Mouse (Mus musculus): Measurements from ENCODE around the gene Cilp. TPM values are rescaled to one million over a fixed set of nuclear protein-coding genes. Genes with fewer than 3 reads are reported as not detected.

The Cilp gene
- polyA plus RNA-seq, 1 experiment from 2014 or later: not detected

DNA sequence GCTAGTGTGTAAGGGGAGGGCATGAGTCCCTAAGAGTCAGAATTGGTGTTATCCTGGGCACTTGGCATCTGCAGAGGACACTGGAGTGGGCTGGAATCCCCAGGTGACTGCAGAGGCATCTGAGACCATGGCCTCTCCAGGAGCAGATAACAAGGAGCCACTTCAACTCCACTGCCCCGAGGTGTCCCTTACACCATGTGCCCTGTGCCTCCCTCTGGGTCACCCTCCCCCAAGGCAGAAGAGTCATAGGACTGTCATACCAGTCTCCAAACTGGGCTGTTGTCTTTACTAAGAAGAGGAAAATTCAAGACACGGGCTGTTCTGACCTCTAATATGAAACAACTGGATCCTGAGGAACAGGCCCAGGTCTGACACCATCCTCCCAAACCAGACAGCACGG, 30.2 kb upstream of the Cilp start:
- ChIA-PET CTCF (interaction anchor here (1.6 kb wide), 1 partner anchor 33 kb away, joined by 3 read pairs; no protein-coding TSS in a partner anchor), POLR2A (interaction anchor here (1.7 kb wide), 1 partner anchor 15 kb away, joined by 8 read pairs; no protein-coding TSS in a partner anchor)
- ATAC-seq: no peak
- H3K27me3 ChIP-seq: no peaks in the 10 kb centered on the region
- DNase-seq (ENCODE audit: low read depth, low spot score): no peak
- in situ Hi-C loops (cut with MboI; ENCODE audit: low pct_unique_long_range_greater_than_20kb): loop anchor here (5.0 kb wide), 1 partner anchor 43 kb away; no protein-coding TSS in a partner anchor
- no peak for TF ChIP-seq CTCF (IDR thresholded peaks at IDR 0.05)

DNA sequence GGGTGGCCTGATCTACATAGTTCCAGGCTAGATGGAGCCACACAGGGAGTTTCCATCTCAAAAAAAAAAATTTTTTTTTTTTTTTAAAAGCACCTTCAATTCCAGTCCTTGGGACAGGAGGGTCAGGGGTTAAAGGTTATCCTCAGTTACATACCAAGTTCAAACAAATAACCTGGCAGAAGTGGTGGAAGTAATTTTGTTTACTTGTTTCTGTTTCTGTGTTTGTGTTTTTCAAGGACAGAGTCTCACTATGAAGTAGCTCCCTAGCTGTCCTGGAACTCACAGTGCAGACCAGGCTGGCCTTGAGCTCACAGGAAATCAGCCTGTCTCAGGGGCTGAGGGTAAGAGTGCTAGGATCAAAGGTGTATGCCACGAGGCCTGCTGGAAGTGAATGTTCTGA, 29.4 kb upstream of the Cilp start:
- in situ Hi-C loops (cut with MboI; ENCODE audit: low pct_unique_long_range_greater_than_20kb): loop anchor here (5.0 kb wide), 1 partner anchor 42 kb away; no protein-coding TSS in a partner anchor
- ChIA-PET CTCF (interaction anchor here (1.6 kb wide), 1 partner anchor 32 kb away, joined by 3 read pairs; no protein-coding TSS in a partner anchor), POLR2A (interaction anchor here (1.7 kb wide), 1 partner anchor 15 kb away, joined by 8 read pairs; no protein-coding TSS in a partner anchor)
- DNase-seq (ENCODE audit: low read depth, low spot score) (no peak), ATAC-seq (no peak)
- H3K27me3 ChIP-seq: no peaks in the 10 kb centered on the region
- TF ChIP-seq CTCF (IDR thresholded peaks at IDR 0.05): no peak

DNA sequence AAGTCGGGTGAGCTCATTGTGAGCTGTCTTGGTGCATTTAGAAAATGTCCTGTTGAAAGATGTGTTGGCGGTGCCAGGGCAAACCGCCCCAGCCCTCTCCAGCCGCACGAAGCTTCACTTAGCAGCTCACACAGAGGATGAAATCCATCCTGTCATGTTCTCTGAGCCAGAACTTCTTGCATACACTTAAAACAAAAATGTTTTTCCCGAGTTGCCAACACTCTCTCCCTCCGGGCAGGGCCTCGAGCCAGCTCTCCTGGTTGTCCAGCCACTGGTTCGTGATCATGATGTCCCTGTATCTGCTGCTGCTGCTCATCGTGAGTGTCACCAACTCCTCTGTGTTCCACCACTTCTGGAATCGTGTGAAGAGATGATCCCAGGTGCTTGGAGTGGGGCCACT, 27.4 kb upstream of the Cilp start:
- TF ChIP-seq CTCF (IDR thresholded peaks at IDR 0.05): no peak
- in situ Hi-C loops (cut with MboI; ENCODE audit: low pct_unique_long_range_greater_than_20kb): loop anchor here (5.0 kb wide), 1 partner anchor 40 kb away; no protein-coding TSS in a partner anchor
- DNase-seq (ENCODE audit: low read depth, low spot score) (no peak), ATAC-seq (no peak)
- no peaks in the 10 kb centered on the region for H3K27me3 ChIP-seq
- CTCF ChIA-PET: interaction anchor here (1.2 to 1.4 kb wide), 2 partner anchors 11 to 22 kb away, joined by 5 read pairs; no protein-coding TSS in a partner anchor
- POLR2A ChIA-PET: no interaction called here

DNA sequence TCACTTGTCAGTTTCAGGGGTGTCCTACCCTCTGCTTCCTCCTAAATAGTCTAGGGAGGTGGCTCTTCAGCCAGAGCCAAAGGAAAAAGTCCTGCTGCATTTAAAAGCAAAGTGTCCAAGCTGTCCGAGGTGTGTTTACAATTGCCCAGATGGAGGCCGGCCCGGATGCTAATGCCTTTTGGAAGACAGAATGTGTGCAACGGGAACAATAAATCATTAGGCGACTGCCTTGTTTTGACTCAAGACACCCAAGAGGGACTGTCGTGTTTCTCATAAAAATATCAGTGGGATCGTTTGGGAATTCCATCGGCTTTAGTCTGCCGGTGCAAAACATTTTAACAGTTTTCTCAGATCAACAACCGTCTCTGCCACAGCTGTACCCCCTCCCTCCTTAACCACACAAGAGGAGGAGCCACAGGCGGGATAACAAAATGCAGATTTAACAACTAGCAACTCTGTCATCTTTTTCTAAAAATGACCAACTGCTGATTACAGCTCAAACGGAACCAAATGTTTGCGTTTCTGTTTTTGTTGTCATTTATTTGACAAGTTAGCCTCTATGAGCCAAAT, 26.7 kb upstream of the Cilp start:
- no peak for DNase-seq (ENCODE audit: low read depth, low spot score)
- no peak for ATAC-seq
- no peaks in the 10 kb centered on the region for H3K27me3 ChIP-seq
- in situ Hi-C loops (cut with MboI; ENCODE audit: low pct_unique_long_range_greater_than_20kb): loop anchor here (5.0 kb wide), 1 partner anchor 39 kb away; no protein-coding TSS in a partner anchor
- ChIA-PET POLR2A (no interaction called here), CTCF (no interaction called here)
- no peak for TF ChIP-seq CTCF (IDR thresholded peaks at IDR 0.05)

DNA sequence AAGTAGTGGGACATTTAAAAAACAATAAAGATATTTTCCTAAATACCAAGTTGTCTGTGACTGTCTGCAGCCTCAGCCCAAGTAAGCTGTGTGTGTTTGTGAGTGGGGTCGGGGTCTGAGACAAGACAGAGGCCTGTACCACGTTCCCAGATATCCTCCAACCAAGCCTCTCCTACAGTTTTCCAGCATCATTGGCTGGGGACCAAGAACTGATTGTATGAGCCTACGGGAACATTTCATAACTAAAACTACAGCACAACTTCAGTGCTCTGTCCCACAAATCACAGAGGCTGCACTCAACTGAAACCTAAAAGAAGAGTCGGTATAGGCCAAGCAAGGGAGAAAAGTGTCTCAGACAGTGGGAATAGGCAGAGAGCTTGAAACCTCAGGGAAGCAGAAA, 25.8 kb upstream of the Cilp start:
- DNase-seq (ENCODE audit: low read depth, low spot score) (no peak), ATAC-seq (no peak)
- no peak for TF ChIP-seq CTCF (IDR thresholded peaks at IDR 0.05)
- CTCF ChIA-PET: no interaction called here
- H3K27me3 ChIP-seq: no peaks in the 10 kb centered on the region
- in situ Hi-C loops (cut with MboI; ENCODE audit: low pct_unique_long_range_greater_than_20kb): loop anchor here (5.0 kb wide), 1 partner anchor 38 kb away; no protein-coding TSS in a partner anchor
- POLR2A ChIA-PET: no interaction called here

DNA sequence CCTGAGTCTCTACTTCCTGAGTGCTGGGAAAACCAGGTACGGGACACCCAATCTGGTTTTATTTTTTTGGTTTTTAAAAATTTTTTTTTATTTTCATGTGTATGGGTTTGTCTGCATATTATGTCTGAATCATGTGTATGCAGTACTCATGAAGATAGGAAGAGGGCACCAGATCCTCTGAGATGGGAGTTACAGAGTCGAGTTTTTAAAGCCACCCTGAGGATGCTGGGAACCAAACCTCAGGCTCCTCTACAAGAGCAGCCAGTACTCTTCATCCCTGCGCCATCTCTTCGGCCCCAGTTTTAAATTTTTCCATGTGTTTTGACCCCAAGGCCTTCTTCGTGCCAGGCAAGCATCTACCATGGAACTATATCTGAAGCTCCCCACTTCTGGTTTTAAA, 25.2 kb upstream of the Cilp start:
- DNase-seq (ENCODE audit: low read depth, low spot score): no peak
- no peaks in the 10 kb centered on the region for H3K27me3 ChIP-seq
- ChIA-PET POLR2A (no interaction called here), CTCF (no interaction called here)
- no peak for TF ChIP-seq CTCF (IDR thresholded peaks at IDR 0.05)
- in situ Hi-C loops (cut with MboI; ENCODE audit: low pct_unique_long_range_greater_than_20kb): loop anchor here (5.0 kb wide), 1 partner anchor 38 kb away; no protein-coding TSS in a partner anchor
- ATAC-seq: no peak

DNA sequence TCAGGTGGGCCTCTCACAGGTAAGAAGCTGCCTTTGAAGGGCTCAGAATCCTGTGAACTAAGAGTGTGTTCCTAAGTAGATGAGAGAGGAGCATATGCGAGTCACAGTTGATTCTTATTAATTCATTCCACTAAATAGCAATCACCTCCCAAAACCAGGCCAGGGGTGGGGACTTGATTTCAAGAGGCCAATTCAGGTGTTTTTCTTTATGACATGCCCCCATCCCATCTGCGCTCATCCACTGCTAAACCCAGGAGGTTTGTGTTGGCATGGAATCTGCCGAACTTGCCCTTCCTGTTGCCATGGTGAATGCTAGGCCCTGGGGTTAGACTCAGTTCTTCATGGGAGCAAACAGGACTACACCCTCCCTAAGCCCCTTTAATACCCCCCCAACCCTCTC, 24.4 kb upstream of the Cilp start:
- DNase-seq (ENCODE audit: low read depth, low spot score) (no peak), ATAC-seq (no peak)
- in situ Hi-C loops (cut with MboI; ENCODE audit: low pct_unique_long_range_greater_than_20kb): no loop called here
- POLR2A ChIA-PET: no interaction called here
- H3K27me3 ChIP-seq: no peaks in the 10 kb centered on the region
- CTCF ChIA-PET: no interaction called here
- no peak for TF ChIP-seq CTCF (IDR thresholded peaks at IDR 0.05)

DNA sequence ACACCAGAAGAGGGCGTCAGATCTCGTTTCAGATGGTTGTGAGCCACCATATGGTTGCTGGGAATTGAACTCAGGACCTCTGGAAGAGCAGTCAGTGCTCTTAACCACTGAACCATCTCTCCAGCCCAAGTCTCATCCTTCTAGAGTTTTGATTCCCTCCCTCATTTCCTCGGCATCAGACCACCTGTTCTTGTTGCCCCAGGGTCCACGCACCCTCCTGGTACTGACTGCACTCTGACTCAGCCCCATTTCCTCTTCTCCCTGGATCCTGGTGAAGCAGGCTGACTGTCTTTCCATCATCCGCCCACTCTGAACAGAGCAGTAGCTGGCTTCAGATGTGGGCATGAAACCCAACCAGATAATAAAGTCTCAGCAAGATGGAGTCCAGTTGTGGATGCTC, 23.0 kb upstream of the Cilp start:
- POLR2A ChIA-PET: no interaction called here
- TF ChIP-seq CTCF (IDR thresholded peaks at IDR 0.05): no peak
- no peak for DNase-seq (ENCODE audit: low read depth, low spot score)
- CTCF ChIA-PET: no interaction called here
- no peak for ATAC-seq
- H3K27me3 ChIP-seq: no peaks in the 10 kb centered on the region
- in situ Hi-C loops (cut with MboI; ENCODE audit: low pct_unique_long_range_greater_than_20kb): no loop called here

DNA sequence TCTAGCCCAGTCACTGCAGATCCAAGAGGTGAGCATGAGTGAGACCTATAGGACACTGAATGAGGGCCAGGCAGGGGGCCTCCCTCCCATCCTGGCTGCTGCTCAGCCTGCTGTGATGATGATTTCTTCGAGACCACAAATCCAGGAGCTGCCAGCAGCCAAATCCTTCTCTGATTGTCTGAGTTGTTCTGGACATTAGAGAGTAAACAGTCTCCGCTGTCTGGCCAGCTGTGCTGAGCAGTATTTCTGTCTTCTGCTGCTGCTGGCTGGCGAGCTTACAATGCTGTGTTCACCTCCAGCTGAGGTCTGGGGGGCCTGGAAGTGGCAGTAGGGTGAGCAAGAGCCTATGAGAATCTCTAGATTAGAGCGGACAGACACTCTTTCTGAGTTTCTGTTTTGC, 21.7 kb upstream of the Cilp start:
- in situ Hi-C loops (cut with MboI; ENCODE audit: low pct_unique_long_range_greater_than_20kb): no loop called here
- ATAC-seq (no peak), DNase-seq (ENCODE audit: low read depth, low spot score) (peak; percentile 30)
- TF ChIP-seq CTCF (IDR thresholded peaks at IDR 0.05): no peak
- no peaks in the 10 kb centered on the region for H3K27me3 ChIP-seq
- POLR2A ChIA-PET: no interaction called here
- CTCF ChIA-PET: interaction anchor here (1.2 kb wide), 1 partner anchor 32 kb away, joined by 4 read pairs; no protein-coding TSS in a partner anchor

DNA sequence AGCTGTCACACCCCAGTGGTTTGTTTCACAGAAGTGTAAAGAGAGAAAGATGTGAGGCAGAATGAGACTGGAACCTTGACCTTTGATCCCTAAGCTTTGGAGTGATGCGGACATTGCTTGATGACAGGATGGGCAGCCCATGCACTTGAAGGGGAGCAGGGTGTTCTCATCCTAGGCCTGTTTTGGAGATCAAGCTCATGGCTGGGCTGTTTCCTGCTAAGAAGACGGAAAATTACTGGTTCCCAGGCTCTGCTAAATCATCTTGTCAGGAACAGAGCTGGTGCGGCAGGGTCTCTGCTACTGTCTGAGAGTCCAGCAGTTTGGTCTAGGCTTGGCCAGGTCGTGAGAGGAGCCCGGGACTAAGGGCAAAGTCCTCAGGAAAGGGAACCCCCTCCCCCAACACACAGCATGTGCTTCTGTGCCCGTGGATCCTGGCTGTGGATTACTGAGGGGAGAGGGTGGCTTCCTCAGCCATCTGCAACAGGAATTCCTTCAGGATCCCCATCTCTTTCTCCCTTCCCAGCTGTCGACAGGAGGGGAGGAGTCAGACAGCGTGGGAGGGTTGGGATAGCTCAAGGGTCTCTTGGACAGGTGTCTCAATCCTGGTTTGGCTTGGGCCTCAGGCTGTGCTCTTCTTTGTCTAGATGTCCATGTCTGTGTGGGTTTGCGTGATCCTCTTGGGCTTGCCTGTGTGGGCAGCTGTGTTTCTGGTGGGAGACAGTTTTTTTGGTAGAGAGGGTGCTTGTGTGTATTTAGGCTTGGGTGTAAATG, 20.8 kb upstream of the Cilp start:
- ATAC-seq (no peak), DNase-seq (ENCODE audit: low read depth, low spot score) (no peak)
- POLR2A ChIA-PET: no interaction called here
- in situ Hi-C loops (cut with MboI; ENCODE audit: low pct_unique_long_range_greater_than_20kb): no loop called here
- no peak for TF ChIP-seq CTCF (IDR thresholded peaks at IDR 0.05)
- CTCF ChIA-PET: no interaction called here
- no peaks in the 10 kb centered on the region for H3K27me3 ChIP-seq

Data from Patski (cell line).